Mouse (Mus musculus) thymus, adult 18-20 months (tissue): ENCODE results near the gene Faap24.

ENCODE experiments used
- DNase-seq, 2 experiments: peaks; one replicate each; pipeline ENCODE4 v3.0.0; 2022; ENCODE audit warnings: mixed read lengths in 2 of 2

Faap24 gene

GRCm38 (mm10) chr7:35365161-35365910 is 31.3 kb downstream of the Faap24 start:
- DNase-seq, result no peak

GRCm38 (mm10) chr7:35362868-35363267 is 33.8 kb downstream of the Faap24 start:
- DNase-seq, result no peak

- no peak for DNase-seq
These were observed 34.4 kb downstream of the Faap24 start for GRCm38 (mm10) chr7:35362253-35362652.

GRCm38 (mm10) chr7:35357621-35358020 is 39.0 kb downstream of the Faap24 start:
- no peak for DNase-seq

GRCm38 (mm10) chr7:35355303-35355872 is 41.2 kb downstream of the Faap24 start:
- DNase-seq, result no peak

- DNase-seq, result no peak
These were observed 43.3 kb downstream of the Faap24 start for GRCm38 (mm10) chr7:35353306-35353705.

GRCm38 (mm10) chr7:35351155-35351554 is 45.5 kb downstream of the Faap24 start:
- DNase-seq, result no peak

- no peak for DNase-seq
These were observed 46.6 kb downstream of the Faap24 start for GRCm38 (mm10) chr7:35349886-35350684.

GRCm38 (mm10) chr7:35349022-35349421 is 47.6 kb downstream of the Faap24 start:
- no peak for DNase-seq

- DNase-seq, result no peak
These were observed 48.5 kb downstream of the Faap24 start for GRCm38 (mm10) chr7:35347918-35348700.

GRCm38 (mm10) chr7:35344785-35345330 is 51.8 kb downstream of the Faap24 start:
- no peak for DNase-seq

GRCm38 (mm10) chr7:35342498-35342897 is 54.1 kb downstream of the Faap24 start:
- DNase-seq, result no peak
